Mouse (Mus musculus): ENCODE results near the gene Olfr517. TPM values are rescaled to one million over a fixed set of nuclear protein-coding genes. Genes with fewer than 3 reads are reported as not detected.

Gene Olfr517
- polyA plus RNA-seq (2017; shearing (Covaris generic)) = not detected

GRCm38 (mm10) chr7:108872279-108872678 lies at the start of gene Olfr517:
Olfr517 (minus strand) TSS chr7:108872379.

GRCm38 (mm10) chr7:108894320-108894719 lies 22.1 kb upstream of the Olfr517 start, which contains the start of gene Olfr519:
Olfr519 (minus strand) TSS chr7:108894420.

GRCm38 (mm10) chr7:108884906-108885305 lies 12.7 kb upstream of the Olfr517 start, which contains the start of gene Olfr518:
Olfr518 (minus strand) TSS chr7:108885006.

GRCm38 (mm10) chr7:108850429-108850828 lies 21.8 kb downstream of the Olfr517 start, which contains the start of gene Olfr516:
Olfr516 (minus strand) TSS chr7:108850529.

GRCm38 (mm10) chr7:108825897-108826296 lies 46.3 kb downstream of the Olfr517 start, which contains the start of gene Olfr514:
Olfr514 (minus strand) TSS chr7:108825997.

Other genes with a start within 250 kb of the Olfr517 start
- gene Olfr508, start 242.4 kb downstream of the Olfr517 start, polyA plus RNA-seq (2017; shearing (Covaris generic)) = 0.22 TPM
- not detected for gene Olfr509, start 220.5 kb downstream of the Olfr517 start, polyA plus RNA-seq (2017; shearing (Covaris generic))
- not detected for gene Olfr510, start 206.0 kb downstream of the Olfr517 start, polyA plus RNA-seq (2017; shearing (Covaris generic))
- not detected for gene Olfr512, start 159.1 kb downstream of the Olfr517 start, polyA plus RNA-seq (2017; shearing (Covaris generic))
- gene Olfr513, start 121.4 kb downstream of the Olfr517 start, polyA plus RNA-seq (2017; shearing (Covaris generic)) = not detected
- gene Olfr514, start 46.4 kb downstream of the Olfr517 start, polyA plus RNA-seq (2017; shearing (Covaris generic)) = not detected
- not detected for gene Olfr516, start 21.9 kb downstream of the Olfr517 start, polyA plus RNA-seq (2017; shearing (Covaris generic))
- gene Olfr518, start 12.6 kb upstream of the Olfr517 start, polyA plus RNA-seq (2017; shearing (Covaris generic)) = not detected
- gene Olfr519, start 22.0 kb upstream of the Olfr517 start, polyA plus RNA-seq (2017; shearing (Covaris generic)) = not detected
- 0.07 TPM for gene Nlrp10, start 57.8 kb upstream of the Olfr517 start, polyA plus RNA-seq (2017; shearing (Covaris generic))
- 31.2 TPM for gene Eif3f, start 62.0 kb upstream of the Olfr517 start, polyA plus RNA-seq (2017; shearing (Covaris generic))
- 0.82 TPM for gene Tub, start 78.0 kb upstream of the Olfr517 start, polyA plus RNA-seq (2017; shearing (Covaris generic))
- 0.50 TPM for gene Ric3, start 211.0 kb upstream of the Olfr517 start, polyA plus RNA-seq (2017; shearing (Covaris generic))

All from activated CD4-positive, CD25-positive, alpha-beta regulatory T cell, adult 9 weeks (primary cell).